Mouse (Mus musculus) embryonic fibroblast, embryonic 13.5 days (primary cell): ENCODE results near the gene Macrod2.

ENCODE experiments used
- CTCF ChIP-seq: IDR thresholded peaks from 2 replicates; pipeline ENCODE4 v1.5.1; 2011; ENCODE audit warnings: mild to moderate bottlenecking, control low read depth, low read length, moderate library complexity, borderline replicate concordance; ENCODE audit not compliant: insufficient read depth
- POLR2A ChIP-seq: IDR thresholded peaks from 2 replicates; pipeline ENCODE4 v1.6.1; 2011; ENCODE audit warnings: low read depth, mild to moderate bottlenecking, control low read depth, low read length, moderate library complexity

DNA sequence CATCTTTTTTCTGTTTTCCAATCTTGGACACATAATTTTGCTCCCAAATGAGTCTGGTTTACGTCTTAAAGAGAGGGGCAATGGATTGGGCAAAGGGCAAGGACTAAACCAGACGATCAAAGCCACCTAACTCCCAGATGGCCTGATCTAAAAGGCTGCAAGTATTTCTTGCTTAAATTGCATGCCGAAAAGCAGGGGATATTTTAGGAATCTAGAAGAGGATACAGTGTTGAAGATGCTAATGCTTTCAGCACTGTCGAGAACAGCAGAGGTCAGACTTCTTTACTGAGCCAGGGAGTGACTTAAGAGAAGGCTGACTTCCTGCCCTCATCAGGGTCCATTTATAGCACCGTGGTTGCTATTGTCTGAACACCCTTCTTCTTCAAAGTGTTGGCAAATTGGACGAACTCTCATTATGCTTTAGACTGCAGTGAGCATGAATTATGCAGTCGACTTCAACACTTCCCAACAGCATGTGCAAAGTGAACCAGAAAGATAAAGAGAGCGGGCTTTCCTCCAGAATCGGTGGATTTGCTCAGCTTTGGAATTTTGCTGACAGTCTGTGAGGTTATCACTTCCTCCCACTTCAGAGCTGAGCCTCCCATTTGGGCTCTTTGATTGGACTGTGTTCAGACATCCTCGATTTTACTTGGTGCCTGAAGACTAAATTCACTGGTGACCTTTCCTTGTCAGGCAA, 1481.2 kb downstream of the Macrod2 start:
- TF ChIP-seq CTCF = no peak
- TF ChIP-seq POLR2A = no peak
